Mouse (Mus musculus) lung, embryonic 14.5 days (tissue): Measurements from ENCODE around the gene Kctd4. TPM values are rescaled to one million over a fixed set of nuclear protein-coding genes. Genes with fewer than 3 reads are reported as not detected.

Experiments
- ATAC-seq: fragments of 200-750 bp; cut with Nextera tagmentation; 2 replicates; pipeline ENCODE4 v1.8.0; 2017; ENCODE audit warnings: mild to moderate bottlenecking, moderate TSS enrichment, moderate library complexity; ENCODE audit not compliant: insufficient read depth
- DNase-seq: peaks from one replicate; pipeline ENCODE4 v3.0.0-alpha.2; 2015
- H3K27ac ChIP-seq: fragments of 300-500 bp; sonication (generic); 2 replicates; pipeline ENCODE4 v1.5.1; 2014; ENCODE audit warnings: low read depth, mild to moderate bottlenecking, moderate library complexity
- H3K27me3 ChIP-seq: fragments of 300-500 bp; sonication (generic); 2 replicates; pipeline ENCODE4 v1.6.1; 2014; ENCODE audit warnings: low read length, control low read depth; ENCODE audit not compliant: insufficient read depth
- H3K36me3 ChIP-seq: fragments of 300-500 bp; sonication (generic); 2 replicates; pipeline ENCODE4 v1.6.1; 2014; ENCODE audit warnings: control low read depth; ENCODE audit not compliant: insufficient read depth
- H3K4me1 ChIP-seq: fragments of 300-500 bp; sonication (generic); 2 replicates; pipeline ENCODE4 v1.6.1; 2014; ENCODE audit warnings: antibody characterized with exemption, control low read depth; ENCODE audit not compliant: insufficient read depth
- H3K4me2 ChIP-seq: fragments of 300-500 bp; sonication (generic); 2 replicates; pipeline ENCODE4 v1.6.1; 2014; ENCODE audit warnings: mild to moderate bottlenecking
- H3K4me3 ChIP-seq: fragments of 300-500 bp; sonication (generic); 2 replicates; pipeline ENCODE4 v1.5.1; 2014; ENCODE audit warnings: low read depth, low read length
- H3K9ac ChIP-seq: fragments of 300-500 bp; sonication (generic); 2 replicates; pipeline ENCODE4 v1.6.1; 2014
- H3K9me3 ChIP-seq: fragments of 300-500 bp; sonication (generic); 2 replicates; pipeline ENCODE4 v1.6.1; 2016; ENCODE audit warnings: low read depth, low read length, control low read depth
- CTCF ChIP-seq: IDR thresholded peaks from 2 replicates; pipeline ENCODE4 v1.5.1; 2016; ENCODE audit warnings: antibody characterized with exemption, low read depth
- WGBS: fragments of 180-500 bp; shearing (Covaris S2); extraction: QIAGEN DNeasy Blood & Tissue Kit; methylation state at CpG from one replicate; pipeline ENCODE4 v1.1.7; 2014; 5-methylcytosine and 5-hydroxymethylcytosine counted together
- polyA plus RNA-seq: library from polyadenylated mRNA; unstranded; fragments of >200 nt; fragmentation: Nextera tagmentation; extraction: Ambion mirVana; gene quantifications from 2 replicates; pipeline ENCODE4 v1.2.1, GENCODE M21; 2014

Kctd4 gene
- polyA plus RNA-seq, 1 experiment from 2014 or later = 0.97 TPM

DNA sequence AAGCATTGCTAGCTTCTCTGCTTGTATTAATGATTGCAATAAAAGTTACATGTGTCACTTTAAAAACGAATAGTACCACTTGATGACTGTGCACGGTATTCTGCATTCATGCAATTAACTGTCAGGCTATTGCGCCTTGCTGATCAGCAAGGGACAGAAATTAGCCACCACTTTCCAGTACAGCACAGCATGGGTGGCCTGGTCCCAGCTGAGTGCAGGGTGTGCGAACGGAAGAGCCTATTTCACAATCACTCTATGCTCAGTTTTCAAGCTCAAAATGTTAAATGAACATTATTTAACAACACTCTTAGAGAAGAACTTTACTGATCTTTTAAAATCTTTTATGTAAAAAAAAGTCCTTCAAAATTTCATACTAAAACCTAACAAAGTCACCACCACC, 9.2 kb downstream of the Kctd4 start:
- ATAC-seq = no peak
- WGBS = 59% methylated on average over 5 of the region's 5 CpGs
- Histone ChIP-seq H3K4me1 (no peaks in the 10 kb centered on the region), H3K4me2 (no peak overlapping the region), H3K9ac (no peak overlapping the region), H3K27ac (no peak overlapping the region), H3K4me3 (no peak overlapping the region), H3K27me3 (no peaks in the 10 kb centered on the region), H3K36me3 (no peaks in the 10 kb centered on the region), H3K9me3 (no peaks in the 10 kb centered on the region)
- TF ChIP-seq CTCF = no peak
- peak; percentile 20 for DNase-seq

DNA sequence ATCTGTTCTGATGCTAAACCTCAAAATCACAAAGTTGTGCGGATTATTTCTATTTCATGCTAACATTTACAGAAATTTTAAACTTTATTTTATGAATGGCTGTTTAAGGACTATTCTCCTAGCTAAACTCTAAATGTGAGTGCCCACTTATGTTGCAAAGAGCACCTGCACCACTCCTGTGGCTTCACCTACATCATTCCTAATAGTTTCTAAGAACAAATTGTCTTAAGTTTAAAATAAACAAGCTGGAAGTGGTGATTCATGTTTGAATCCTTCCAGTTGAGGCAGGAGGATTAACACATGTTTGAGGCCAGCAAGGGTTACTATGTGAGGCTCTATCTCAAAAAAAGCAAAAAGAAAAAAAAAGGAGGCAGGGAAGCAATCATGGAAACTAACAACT, 9.6 kb downstream of the Kctd4 start:
- no peaks in the 10 kb centered on the region for H3K36me3 ChIP-seq
- H3K4me1 ChIP-seq = no peaks in the 10 kb centered on the region
- ATAC-seq = no peak
- H3K27ac ChIP-seq = no peak overlapping the region
- no peak overlapping the region for H3K4me3 ChIP-seq
- no peaks in the 10 kb centered on the region for H3K27me3 ChIP-seq
- TF ChIP-seq CTCF = no peak
- 80% methylated on average over 1 of the region's 1 CpGs for WGBS
- no peak overlapping the region for H3K4me2 ChIP-seq
- DNase-seq = no peak
- H3K9ac ChIP-seq = no peak overlapping the region
- no peaks in the 10 kb centered on the region for H3K9me3 ChIP-seq

DNA sequence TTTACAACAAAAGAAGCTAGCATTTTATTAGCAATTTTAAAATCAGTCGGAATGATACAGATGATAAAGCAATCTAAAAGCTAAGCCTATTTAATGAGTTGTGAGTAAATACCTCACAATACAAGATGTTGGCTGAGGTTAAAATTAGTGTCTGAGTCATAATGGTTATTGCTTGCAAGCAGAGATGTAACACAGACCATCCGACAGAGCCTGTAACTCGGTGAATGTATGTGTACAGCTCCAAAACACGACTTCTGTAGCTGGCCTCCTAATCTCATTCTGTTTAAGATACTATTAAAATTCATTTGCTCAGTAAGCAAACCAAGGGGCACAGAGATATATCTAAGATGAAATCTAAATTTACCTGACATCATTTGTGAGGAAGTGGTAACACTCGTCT, 12.5 kb downstream of the Kctd4 start:
- H3K9ac ChIP-seq = no peak overlapping the region
- no peak for ATAC-seq
- TF ChIP-seq CTCF = no peak
- no peak overlapping the region for H3K4me2 ChIP-seq
- no peaks in the 10 kb centered on the region for H3K9me3 ChIP-seq
- DNase-seq = no peak
- no peak overlapping the region for H3K4me3 ChIP-seq
- no peaks in the 10 kb centered on the region for H3K36me3 ChIP-seq
- H3K4me1 ChIP-seq = no peaks in the 10 kb centered on the region
- H3K27ac ChIP-seq = no peak overlapping the region
- WGBS = 79% methylated on average over 5 of the region's 5 CpGs
- no peaks in the 10 kb centered on the region for H3K27me3 ChIP-seq

DNA sequence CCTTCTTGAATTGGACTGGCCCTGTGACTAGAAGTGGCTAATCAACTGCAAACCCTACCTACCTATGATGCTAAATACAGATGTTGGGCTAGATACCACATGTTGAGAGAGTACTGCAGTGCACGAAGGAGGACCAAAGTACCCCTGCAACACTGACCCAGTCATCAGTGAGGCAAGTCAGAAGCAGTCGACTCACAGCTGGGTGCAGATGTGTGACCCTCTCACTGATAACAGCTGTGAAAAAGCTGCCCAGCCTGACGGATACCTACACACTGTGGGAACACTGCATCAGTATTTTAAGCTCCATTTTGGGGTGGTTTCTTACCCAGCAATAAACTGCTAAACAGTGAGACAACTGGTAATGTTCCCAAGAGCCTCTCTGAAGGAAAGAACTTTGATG, 21.3 kb downstream of the Kctd4 start:
- 37% methylated on average over 3 of the region's 3 CpGs for WGBS
- H3K4me3 ChIP-seq = no peak overlapping the region
- ATAC-seq (no peak), DNase-seq (no peak)
- H3K9ac ChIP-seq = no peak overlapping the region
- H3K4me2 ChIP-seq = no peak overlapping the region
- no peaks in the 10 kb centered on the region for H3K9me3 ChIP-seq
- no peaks in the 10 kb centered on the region for H3K27me3 ChIP-seq
- no peak for TF ChIP-seq CTCF
- no peaks in the 10 kb centered on the region for H3K36me3 ChIP-seq
- no peaks in the 10 kb centered on the region for H3K4me1 ChIP-seq
- no peak overlapping the region for H3K27ac ChIP-seq

DNA sequence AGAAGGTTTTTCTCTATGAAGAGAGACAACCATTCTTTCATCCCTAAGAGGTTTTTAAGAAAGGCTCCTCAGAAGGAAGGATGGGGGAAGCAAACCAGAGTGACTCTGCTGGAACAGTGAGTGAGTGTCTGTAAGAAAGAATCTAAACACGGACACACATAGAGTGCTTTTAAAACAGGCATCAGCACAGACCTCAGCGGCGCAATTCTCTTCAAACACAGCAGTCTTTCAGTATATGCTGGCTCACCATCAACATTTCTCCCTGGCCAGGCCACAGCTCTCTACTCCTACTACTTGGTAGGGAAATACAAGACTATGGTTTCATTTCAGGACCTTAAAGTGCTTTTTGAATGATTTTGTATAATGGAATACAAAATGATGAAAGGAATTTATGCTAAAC, 26.4 kb downstream of the Kctd4 start:
- Histone ChIP-seq H3K27ac (no peak overlapping the region), H3K36me3 (no peaks in the 10 kb centered on the region; the same call in 1 of the 2 replicates), H3K27me3 (no peaks in the 10 kb centered on the region), H3K4me1 (no peaks in the 10 kb centered on the region), H3K4me2 (no peak overlapping the region), H3K4me3 (no peak overlapping the region), H3K9ac (no peak overlapping the region), H3K9me3 (no peaks in the 10 kb centered on the region)
- 88% methylated on average over 3 of the region's 3 CpGs for WGBS
- DNase-seq (no peak), ATAC-seq (no peak)
- no peak for TF ChIP-seq CTCF

DNA sequence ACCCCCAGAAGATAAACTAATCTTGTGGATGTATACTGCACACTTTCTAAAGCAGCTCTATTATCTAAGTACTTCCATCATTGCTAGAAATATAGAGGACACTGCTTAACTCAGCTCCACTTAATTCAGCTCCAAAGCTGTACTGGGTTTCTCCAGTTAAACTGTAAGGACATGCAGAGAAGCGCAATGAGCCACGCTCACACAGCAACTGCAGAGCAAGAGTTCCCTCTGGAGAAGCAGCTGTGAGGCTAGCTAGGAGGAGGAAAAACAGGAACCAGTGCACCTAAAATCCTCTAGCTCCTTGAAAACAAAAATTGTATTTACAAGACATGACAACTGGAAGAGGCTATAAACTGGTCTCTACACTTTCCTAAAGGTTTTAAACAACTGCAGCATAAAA, 29.1 kb downstream of the Kctd4 start:
- H3K4me1 ChIP-seq = no peaks in the 10 kb centered on the region
- no peaks in the 10 kb centered on the region for H3K27me3 ChIP-seq
- H3K9ac ChIP-seq = no peak overlapping the region
- H3K27ac ChIP-seq = no peak overlapping the region
- WGBS = 92% methylated on average over 2 of the region's 2 CpGs
- H3K9me3 ChIP-seq = no peaks in the 10 kb centered on the region
- H3K4me2 ChIP-seq = no peak overlapping the region
- no peak overlapping the region for H3K4me3 ChIP-seq
- no peak for DNase-seq
- no peak for ATAC-seq
- H3K36me3 ChIP-seq = no peaks in the 10 kb centered on the region; the same call in 1 of the 2 replicates
- TF ChIP-seq CTCF = no peak

DNA sequence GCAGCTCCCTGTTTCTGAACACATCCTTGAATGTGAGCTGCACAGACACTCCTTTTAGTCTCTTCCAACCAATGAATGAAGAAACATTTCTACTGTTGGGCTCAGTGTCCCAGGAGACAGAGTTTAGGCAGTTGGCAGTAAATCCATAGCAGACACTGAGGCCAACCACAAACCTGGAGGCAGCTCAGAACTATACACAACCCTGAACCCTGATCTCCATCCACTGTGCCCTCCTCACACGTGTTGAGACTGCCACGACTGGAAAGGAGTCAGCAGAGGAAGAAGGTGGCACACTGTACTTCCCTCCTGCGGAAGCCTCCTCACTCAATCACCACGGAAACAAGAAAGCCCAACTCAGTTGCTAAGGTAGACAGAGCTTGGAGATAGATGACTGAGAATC, 30.3 kb downstream of the Kctd4 start:
- no peak overlapping the region for H3K9ac ChIP-seq
- no peak for DNase-seq
- TF ChIP-seq CTCF = no peak
- H3K9me3 ChIP-seq = no peaks in the 10 kb centered on the region
- no peak overlapping the region for H3K4me2 ChIP-seq
- H3K4me1 ChIP-seq = no peaks in the 10 kb centered on the region
- no peaks in the 10 kb centered on the region for H3K27me3 ChIP-seq
- 51% methylated on average over 4 of the region's 4 CpGs for WGBS
- no peak for ATAC-seq
- H3K36me3 ChIP-seq = no peaks in the 10 kb centered on the region; the same call in 1 of the 2 replicates
- no peak overlapping the region for H3K4me3 ChIP-seq
- H3K27ac ChIP-seq = no peak overlapping the region
